Mouse (Mus musculus): ENCODE data around the gene Tmem192. TPM values are rescaled to one million over a fixed set of nuclear protein-coding genes. Genes with fewer than 3 reads are reported as not detected.

The Tmem192 gene
- 10 to 100 TPM; 28.9 to 33.4 TPM for total RNA-seq (2023)

DNA sequence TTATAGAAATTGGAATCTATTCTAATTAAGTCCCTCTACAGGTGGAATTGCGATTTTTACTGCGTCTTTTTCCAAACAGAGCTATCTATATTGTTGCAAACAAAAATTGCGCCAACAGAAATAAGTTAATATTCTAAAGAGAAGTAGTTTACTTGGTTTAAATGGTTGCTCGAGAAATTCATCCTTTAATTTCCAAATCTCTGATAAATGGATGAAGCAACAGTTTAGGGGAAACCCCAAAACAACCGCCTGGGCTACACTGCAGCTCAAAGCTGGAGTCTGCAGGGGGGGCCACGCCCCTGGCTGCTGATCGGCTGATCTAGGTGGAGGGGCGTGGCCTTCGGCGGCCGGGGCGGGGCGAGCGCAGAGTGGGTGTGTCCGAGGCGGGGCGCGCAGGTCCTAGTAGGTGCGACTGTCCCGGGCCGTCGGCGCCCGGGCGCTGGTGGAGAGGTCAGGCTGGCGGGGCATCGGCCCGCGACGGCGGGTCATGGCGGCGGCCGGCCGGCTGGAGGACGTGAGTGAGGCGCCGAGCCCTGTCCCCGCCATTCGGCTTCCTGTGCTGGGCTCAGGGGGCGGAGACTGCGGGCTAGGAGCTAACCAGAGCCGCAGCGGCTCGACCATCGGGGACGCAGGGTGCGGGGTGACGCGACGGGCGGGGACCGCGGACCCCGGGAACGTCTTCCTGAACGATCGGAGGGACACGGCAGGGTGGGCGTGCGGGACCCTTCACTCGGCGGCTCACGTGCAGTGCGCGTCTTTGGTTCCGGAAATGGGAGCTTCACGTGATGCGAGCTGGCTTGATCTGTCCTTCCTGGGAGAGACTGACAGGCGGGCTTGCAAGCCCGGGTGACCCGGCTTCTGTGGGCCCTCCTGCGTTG lies at the start of gene Tmem192:
TSS of gene Tmem192 (plus strand) at position 366 of the 878 bp plus-strand sequence.

DNA sequence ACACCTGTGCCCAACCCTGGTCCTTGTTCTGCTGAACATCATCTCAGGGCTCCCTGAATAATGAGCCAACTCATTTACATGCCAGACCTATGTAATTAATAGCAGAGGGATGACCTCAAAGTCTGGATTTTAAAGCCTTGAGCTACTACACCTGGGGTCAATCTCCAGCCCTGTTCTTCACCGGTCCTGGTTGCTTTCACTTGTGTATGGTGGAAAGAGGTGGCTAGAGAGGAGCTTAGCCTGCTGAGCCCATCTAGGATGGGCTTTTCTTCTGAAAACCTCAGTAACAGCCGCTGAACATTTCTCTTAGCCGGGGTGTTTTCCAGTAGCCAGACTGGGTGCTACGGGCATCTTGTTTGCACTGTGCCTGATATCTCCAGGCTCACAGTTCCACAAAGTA lies 40.7 kb downstream of the Tmem192 start, which contains the start of gene Trim75:
TSS of gene Trim75 (minus strand) at position 101 of the 400 bp plus-strand sequence.

DNA sequence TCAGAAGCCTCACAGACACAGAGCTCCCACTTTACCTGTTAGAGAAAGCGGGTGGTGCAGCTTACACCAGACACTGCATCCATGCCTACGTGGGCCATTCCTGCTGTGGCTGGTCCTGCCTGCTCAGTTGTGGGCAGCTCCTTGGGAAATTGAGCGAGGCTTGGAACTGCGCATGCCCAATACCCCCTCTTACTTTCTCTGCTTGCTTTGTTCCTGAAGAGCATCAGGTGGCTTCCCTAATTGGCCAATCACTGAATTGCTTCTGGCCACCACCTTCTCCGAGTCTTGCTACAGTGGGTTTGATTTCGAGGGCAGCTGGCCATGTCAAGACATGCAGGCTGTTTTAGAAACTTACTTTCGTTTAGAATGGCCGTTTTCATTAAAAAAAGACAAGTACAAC lies 71.4 kb downstream of the Tmem192 start, which contains the start of the genes Trim61 and Trim60:
TSS of gene Trim61 (minus strand) at position 101 of the 400 bp plus-strand sequence.
TSS of gene Trim60 (minus strand) at position 162 of the 400 bp plus-strand sequence.

Other genes starting within 250 kb of the Tmem192 start
- 10 to 100 TPM; 29.2 to 31.7 TPM for gene Msmo1, start 213.4 kb upstream of the Tmem192 start, total RNA-seq (2023)
- gene Klhl2, start 97.2 kb upstream of the Tmem192 start, total RNA-seq (2023) = 10 to 100 TPM; 39.8 to 45.3 TPM
- not detected for gene Trim75, start 40.6 kb downstream of the Tmem192 start, total RNA-seq (2023)
- not detected for gene Trim61, start 71.3 kb downstream of the Tmem192 start, total RNA-seq (2023)
- gene Trim60, start 71.4 kb downstream of the Tmem192 start, total RNA-seq (2023) = not detected
- not detected for gene Apela, start 90.2 kb downstream of the Tmem192 start, total RNA-seq (2023)
- not detected for gene Gm10663, start 127.8 kb downstream of the Tmem192 start, total RNA-seq (2023)
- not detected for gene BC030870, start 182.4 kb downstream of the Tmem192 start, total RNA-seq (2023)

Data from neutrophil, adult 59 days (primary cell).